Mouse (Mus musculus): Measurements from ENCODE around the gene Tmem274.
A peak's percentile ranks its signal among the peaks of the same experiment; 100 is the strongest.

The Tmem274 gene

GRCm38 (mm10) chr4:149475096-149475495 lies 2.1 kb upstream of the Tmem274 start:
- DNase-seq (ENCODE audit: low spot score in 2 of 2) = no peak

DNA sequence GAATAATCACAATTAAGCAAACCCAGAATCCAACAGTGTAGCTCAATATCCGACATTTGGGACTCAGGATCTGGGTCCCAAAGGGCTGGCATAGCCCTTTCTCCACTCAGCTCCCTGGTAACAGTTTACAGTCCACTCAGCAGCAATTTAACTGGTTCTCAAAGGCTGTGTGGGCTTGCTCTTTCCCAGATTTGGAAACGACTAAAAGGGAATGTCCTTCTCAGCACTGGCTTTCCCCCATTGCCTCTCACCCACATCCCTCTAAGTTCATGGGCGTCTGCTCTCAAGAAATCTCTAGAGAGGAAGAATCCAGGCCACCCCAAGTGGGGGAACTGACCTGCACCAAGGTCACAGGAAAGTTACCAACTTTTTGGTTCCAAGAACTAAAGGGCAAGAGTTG lies 7.4 kb downstream of the Tmem274 start:
- no peak for DNase-seq (ENCODE audit: low spot score in 2 of 2)

GRCm38 (mm10) chr4:149485053-149485824 lies 8.1 kb downstream of the Tmem274 start, which contains the start of the genes Nmnat1 and Lzic:
Nmnat1 (minus strand) TSS chr4:149485202.
Lzic (plus strand) TSS chr4:149485229.
- peak; percentile 91 to 95 for DNase-seq (ENCODE audit: low spot score in 2 of 2)

- no peak for DNase-seq (ENCODE audit: low spot score in 2 of 2)
Observed at GRCm38 (mm10) chr4:149485825-149486206, 8.6 kb downstream of the Tmem274 start.

DNA sequence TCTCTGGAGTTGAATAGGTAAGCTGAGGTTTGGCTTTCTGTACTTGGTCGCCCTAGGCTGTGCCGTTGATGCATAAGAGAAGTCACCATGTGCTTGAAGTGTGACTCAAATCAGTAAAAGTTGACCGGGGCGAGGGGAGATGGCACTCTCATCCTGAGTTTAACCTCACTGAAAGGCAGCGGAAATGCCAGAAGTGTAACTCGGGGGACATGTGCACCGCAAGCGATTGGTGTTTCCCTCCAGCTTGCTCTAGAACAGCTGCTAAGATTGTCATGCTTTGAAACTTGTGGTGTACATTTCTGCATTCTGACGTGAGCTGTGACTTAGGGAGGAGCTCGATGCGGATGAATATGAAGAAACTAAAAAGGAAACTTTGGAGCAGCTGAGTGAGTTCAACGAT lies 10.6 kb downstream of the Tmem274 start:
- no peak for DNase-seq (ENCODE audit: low spot score in 2 of 2)

- no peak for DNase-seq (ENCODE audit: low spot score in 2 of 2)
Observed at GRCm38 (mm10) chr4:149489415-149490240, 12.4 kb downstream of the Tmem274 start.

DNA sequence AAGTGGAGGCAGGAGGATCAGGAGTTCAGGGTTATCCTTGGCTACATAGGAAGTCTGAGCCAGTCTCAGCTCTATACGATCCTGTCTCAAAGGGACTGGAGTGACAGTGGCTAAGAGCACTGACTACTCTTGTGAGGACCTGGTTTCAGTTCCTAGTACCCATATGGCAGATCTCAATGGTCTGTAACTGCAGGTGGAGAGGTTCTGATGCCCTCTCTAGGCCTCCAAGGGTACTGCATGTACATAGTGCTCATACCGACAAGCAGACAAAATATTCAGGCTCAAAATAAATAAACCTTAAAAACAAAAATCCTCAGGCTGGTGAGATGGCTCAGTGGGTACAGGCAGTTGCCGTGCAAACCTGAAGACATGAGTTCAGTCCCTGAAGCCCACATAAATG lies 14.0 kb downstream of the Tmem274 start:
- DNase-seq (ENCODE audit: low spot score in 2 of 2) = no peak

GRCm38 (mm10) chr4:149496612-149497011 lies 19.4 kb downstream of the Tmem274 start:
- DNase-seq (ENCODE audit: low spot score in 2 of 2) = no peak

DNA sequence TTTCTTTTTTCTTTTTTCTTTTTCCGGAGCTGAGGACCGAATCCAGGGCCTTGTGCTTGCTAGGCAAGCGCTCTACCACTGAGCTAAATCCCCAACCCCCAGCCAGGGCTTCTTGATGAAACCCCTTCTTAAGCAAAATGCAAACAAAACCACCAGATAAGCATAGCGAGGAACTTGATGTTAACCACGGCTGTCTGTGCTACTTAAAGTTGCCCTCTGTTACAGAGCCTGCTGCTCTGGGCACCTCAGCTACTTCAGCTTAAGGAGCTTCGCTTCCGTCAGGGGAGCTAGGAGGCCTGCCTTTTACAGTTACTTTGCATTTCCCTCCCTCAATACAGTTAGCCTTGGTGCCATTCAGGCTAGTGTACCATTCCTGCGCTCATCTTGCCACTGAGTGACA lies 21.7 kb downstream of the Tmem274 start:
- no peak for DNase-seq (ENCODE audit: low spot score in 2 of 2)

GRCm38 (mm10) chr4:149499790-149500189 lies 22.6 kb downstream of the Tmem274 start:
- DNase-seq (ENCODE audit: low spot score in 2 of 2) = no peak

DNA sequence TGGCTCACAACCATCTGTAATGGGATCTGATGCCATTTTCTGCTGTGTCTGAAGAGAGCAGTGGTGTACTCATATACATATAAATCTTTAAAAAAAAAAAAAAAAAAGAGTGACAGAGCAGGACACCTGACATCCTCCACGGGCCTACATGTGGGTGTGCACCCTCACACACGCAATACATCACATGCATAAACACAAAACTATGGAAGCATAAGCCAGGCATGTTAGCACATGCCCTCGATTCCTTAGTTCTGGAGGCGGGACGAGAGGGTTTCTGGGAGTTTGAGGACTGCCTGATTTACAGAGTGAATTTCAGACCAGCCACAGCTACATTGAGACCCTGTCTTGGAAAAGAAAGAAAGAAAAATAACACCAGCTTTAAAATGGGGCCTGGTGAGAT lies 27.2 kb downstream of the Tmem274 start:
- DNase-seq (ENCODE audit: low spot score in 2 of 2) = no peak

GRCm38 (mm10) chr4:149504858-149505257 lies 27.7 kb downstream of the Tmem274 start:
- DNase-seq (ENCODE audit: low spot score in 2 of 2) = no peak

DNA sequence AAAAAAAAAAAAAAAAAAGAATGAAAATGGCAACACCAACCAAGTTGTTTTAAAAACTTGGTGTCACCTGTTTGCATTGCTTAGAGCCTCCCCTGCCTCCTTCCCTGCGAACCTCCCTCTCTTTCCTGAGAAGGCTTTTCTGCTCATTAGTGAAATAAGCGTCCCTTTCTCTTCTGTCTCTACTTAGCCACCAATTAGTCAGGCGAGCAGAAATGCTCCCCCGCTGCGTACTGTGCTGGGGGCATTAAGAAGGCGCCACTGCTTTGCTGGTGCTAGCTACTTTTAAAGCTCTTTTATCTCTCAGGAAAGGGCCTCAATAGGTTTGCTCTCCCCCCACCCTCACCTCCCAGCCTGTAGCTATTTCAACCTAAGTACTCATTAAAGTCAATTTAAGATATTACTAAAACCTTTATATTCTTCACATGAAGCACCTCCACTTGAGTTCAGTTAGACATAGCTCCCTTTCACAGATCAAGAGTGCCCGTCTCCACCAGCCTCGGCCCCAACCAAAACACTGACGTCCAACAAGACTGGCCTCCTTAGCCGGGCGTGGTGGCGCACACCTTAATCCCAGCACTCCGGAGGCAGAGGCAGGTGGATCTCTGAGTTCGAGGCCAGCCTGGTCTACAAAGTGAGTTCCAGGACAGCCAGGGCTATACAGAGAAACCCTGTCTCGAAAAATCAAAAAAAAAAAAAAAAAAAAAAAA lies 28.2 kb downstream of the Tmem274 start:
- no peak for DNase-seq (ENCODE audit: low spot score in 2 of 2)

GRCm38 (mm10) chr4:149506904-149507303 lies 29.7 kb downstream of the Tmem274 start:
- DNase-seq (ENCODE audit: low spot score in 2 of 2) = no peak

GRCm38 (mm10) chr4:149511221-149511646 lies 34.1 kb downstream of the Tmem274 start:
- no peak for DNase-seq (ENCODE audit: low spot score in 2 of 2)

- no peak for DNase-seq (ENCODE audit: low spot score in 2 of 2)
Observed at GRCm38 (mm10) chr4:149512072-149512471, 34.9 kb downstream of the Tmem274 start.

DNA sequence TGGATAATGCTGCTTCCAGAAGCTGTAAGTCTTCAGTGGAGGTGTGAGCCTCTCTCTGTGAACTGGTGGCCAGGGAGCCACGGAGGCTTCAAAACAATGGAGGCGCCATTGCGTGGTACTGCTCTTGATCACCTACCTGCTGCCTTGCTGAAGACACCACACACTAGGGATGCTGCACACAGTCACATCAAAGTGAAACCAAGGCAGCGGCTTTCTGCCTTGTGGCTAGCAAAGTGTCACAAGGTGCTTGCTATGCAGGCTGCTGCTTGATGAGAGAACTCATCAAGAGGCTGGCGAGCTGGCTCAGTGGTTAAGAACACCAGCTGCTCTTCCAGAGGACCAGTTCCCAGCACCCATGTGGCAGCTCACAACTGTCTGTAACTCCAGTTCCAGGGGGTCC lies 38.5 kb downstream of the Tmem274 start:
- DNase-seq (ENCODE audit: low spot score in 2 of 2) = no peak

DNA sequence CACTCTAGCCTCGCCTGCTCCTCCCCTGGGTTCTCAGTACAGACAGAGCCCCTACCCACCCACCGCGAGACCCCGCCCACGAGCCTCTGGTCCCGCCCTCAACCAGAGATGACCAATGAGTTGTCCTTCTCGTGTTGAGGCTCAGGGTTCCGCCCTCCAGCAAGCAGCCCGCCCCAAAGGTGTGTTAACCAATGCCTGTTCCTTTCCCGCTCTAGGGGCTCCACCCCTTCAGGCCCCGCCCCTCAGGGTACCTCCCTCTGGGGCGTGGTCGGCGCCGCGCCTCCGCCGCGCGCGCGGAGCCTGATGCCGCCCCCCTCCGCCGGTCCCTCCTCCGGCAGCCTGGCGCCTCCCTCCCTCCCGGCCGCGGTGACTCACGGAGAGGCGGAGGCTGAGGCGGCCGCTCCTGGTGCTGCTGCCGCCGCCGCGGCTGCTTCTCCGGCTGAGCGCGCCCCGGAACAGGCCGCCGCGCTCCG lies 40.7 kb downstream of the Tmem274 start, which contains the start of gene Ctnnbip1:
TSS of gene Ctnnbip1 (plus strand) at position 369 of the 473 bp plus-strand sequence.
- DNase-seq (ENCODE audit: low spot score in 2 of 2) = peak; percentile 89 to 95

GRCm38 (mm10) chr4:149518351-149519220 lies 41.4 kb downstream of the Tmem274 start:
- DNase-seq (ENCODE audit: low spot score in 2 of 2) = peak in 1 of 2 experiments; percentile 37

DNA sequence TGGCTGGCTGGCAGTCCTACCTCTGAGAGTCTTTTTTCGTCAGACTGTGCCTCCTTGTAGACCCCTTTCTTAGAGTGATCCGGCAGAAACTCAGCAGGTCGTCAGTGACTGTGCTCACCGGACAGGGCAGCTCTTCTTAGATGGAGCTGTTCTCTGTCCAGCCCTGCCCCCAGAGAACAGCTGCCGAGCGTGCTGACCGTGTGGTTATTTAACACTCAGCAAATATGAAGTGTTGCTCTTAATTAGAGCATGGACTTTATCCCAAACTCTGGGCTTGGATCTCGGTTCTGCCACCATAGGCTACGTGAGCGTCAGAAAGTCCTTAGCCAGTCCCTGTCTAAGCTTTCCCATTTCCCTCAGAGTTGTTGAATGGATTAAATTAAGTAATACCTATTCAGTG lies 44.1 kb downstream of the Tmem274 start:
- no peak for DNase-seq (ENCODE audit: low spot score in 2 of 2)

DNA sequence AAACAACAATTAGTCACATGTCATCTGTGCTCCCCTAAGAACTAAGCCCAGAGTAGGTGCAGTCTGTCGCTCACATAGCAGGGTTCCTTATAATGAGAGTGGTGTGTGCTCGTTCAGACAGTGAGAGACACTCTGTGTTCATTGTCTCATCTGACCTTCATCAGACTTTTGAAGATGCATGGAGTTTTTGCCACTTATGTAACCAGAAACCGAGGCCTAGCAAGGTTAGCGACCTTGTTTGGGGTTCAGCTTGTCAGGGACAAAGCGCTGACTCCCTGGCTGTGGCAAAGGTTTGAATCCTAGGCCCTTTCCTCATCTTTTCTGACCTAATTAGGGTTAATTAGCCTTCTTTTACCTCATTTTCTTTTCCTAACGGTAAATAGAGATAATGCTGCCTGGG lies 46.8 kb downstream of the Tmem274 start:
- DNase-seq (ENCODE audit: low spot score in 2 of 2) = no peak

Data from cerebellum, postnatal 4 days (tissue).